Mouse (Mus musculus) midbrain, postnatal 0 days (tissue): ENCODE data around the gene Prorsd1. TPM values are rescaled to one million over a fixed set of nuclear protein-coding genes. Genes with fewer than 3 reads are reported as not detected.
A peak's percentile ranks its signal among the peaks of the same experiment; 100 is the strongest.

ENCODE experiments used
- ATAC-seq: fragments of 200-750 bp; cut with Nextera tagmentation; 2 replicates; pipeline ENCODE4 v1.8.0; 2017; ENCODE audit warnings: moderate number of reproducible peaks, mild to moderate bottlenecking, moderate TSS enrichment, moderate library complexity; ENCODE audit not compliant: low FRiP score
- DNase-seq: peaks from one replicate; pipeline ENCODE4 v3.0.0-alpha.2; 2015; ENCODE audit warnings: low spot score
- H3K27ac ChIP-seq: fragments of 300-500 bp; sonication (generic); 2 replicates; pipeline ENCODE4 v1.5.1; 2014; ENCODE audit warnings: low read depth, mild to moderate bottlenecking, low read length, mixed read lengths
- H3K27me3 ChIP-seq: fragments of 300-500 bp; sonication (generic); 2 replicates; pipeline ENCODE4 v1.6.1; 2014; ENCODE audit warnings: low read length, control low read depth, mixed read lengths; ENCODE audit not compliant: insufficient read depth
- H3K36me3 ChIP-seq: fragments of 300-500 bp; sonication (generic); 2 replicates; pipeline ENCODE4 v1.6.1; 2014; ENCODE audit warnings: low read length, control low read depth, mixed read lengths; ENCODE audit not compliant: insufficient read depth
- H3K4me1 ChIP-seq: fragments of 300-500 bp; sonication (generic); 2 replicates; pipeline ENCODE4 v1.6.1; 2014; ENCODE audit warnings: mild to moderate bottlenecking, control low read depth, antibody characterized with exemption, low read length, mixed read lengths; ENCODE audit not compliant: insufficient read depth
- H3K4me2 ChIP-seq: fragments of 300-500 bp; sonication (generic); 2 replicates; pipeline ENCODE4 v1.6.1; 2014; ENCODE audit warnings: low read depth, mild to moderate bottlenecking, low read length, mixed read lengths; ENCODE audit not compliant: poor library complexity, severe bottlenecking
- H3K4me3 ChIP-seq: fragments of 300-500 bp; sonication (generic); 2 replicates; pipeline ENCODE4 v1.5.1; 2014; ENCODE audit warnings: low read depth, mild to moderate bottlenecking, low read length, moderate library complexity
- H3K9ac ChIP-seq: fragments of 300-500 bp; sonication (generic); replicated peaks from 2 replicates; pipeline ENCODE4 v1.6.1; 2014; ENCODE audit warnings: mild to moderate bottlenecking, low read length, moderate library complexity, mixed read lengths; ENCODE audit not compliant: poor library complexity, severe bottlenecking
- H3K9me3 ChIP-seq: fragments of 300-500 bp; sonication (generic); 2 replicates; pipeline ENCODE4 v1.6.1; 2016; ENCODE audit warnings: low read length, control low read depth
- CTCF ChIP-seq: IDR thresholded peaks from 2 replicates; pipeline ENCODE4 v1.5.1; 2016; ENCODE audit warnings: antibody characterized with exemption, mild to moderate bottlenecking
- WGBS: fragments of 180-500 bp; shearing (Covaris S2); extraction: QIAGEN DNeasy Blood & Tissue Kit; methylation state at CpG from one replicate; pipeline ENCODE4 v1.1.7; 2014; 5-methylcytosine and 5-hydroxymethylcytosine counted together
- polyA plus RNA-seq: library from polyadenylated mRNA; unstranded; fragments of >200 nt; fragmentation: Nextera tagmentation; extraction: Ambion mirVana; gene quantifications from 2 replicates; pipeline ENCODE4 v1.2.1, GENCODE M21; 2015
- total RNA-seq: library from RNA; depleted of rRNA; stranded (reverse); fragments of >200 nt; gene quantifications from 2 replicates; pipeline ENCODE4 v1.2.3, GENCODE M21; 2014

Prorsd1 gene
- total and polyA plus RNA-seq, 2 experiments from 2014 or later: 1.2 to 7.8 TPM

DNA sequence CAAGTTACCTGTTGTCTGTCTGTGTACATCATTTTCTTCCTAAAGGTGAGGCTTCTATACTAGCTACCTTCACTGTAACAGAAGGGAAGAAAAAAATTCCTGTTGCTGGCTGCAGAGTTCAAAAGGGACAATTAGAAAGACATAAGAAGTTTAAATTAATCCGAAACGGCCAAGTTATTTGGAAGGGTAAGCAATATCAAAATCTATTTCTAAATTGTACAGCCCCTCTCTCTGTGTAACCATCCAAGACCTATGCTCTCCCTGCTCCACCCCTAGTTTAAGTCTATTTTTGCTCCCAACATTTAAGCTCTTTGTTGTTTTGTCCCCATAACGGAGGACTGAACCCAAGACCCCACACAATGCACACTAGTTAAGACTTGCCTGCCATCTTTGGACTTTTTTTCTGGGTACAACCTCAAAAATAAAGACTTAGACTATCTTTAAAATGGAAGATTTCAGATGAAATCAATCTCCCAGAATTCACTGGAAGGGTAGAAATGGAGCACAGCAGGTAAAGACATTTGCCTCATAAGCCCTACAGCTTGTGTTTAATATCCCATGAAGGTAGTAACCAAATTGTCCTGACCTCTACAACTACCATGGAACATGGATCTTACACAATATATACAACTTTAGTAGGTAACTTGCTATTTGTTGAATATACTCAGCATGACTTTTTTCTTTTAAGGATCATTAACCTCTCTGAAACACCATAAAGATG, 29.6 kb upstream of the Prorsd1 start:
- no peak for DNase-seq
- no peak overlapping the region for H3K4me2 ChIP-seq
- no peak overlapping the region for H3K4me3 ChIP-seq
- 92% methylated on average over 3 of the region's 3 CpGs for WGBS
- no peak overlapping the region for H3K27ac ChIP-seq
- peaks cover 17% of the 10 kb centered on the region; the same call in 1 of the 2 replicates for H3K36me3 ChIP-seq
- no peak for ATAC-seq
- H3K27me3 ChIP-seq: no peaks in the 10 kb centered on the region
- TF ChIP-seq CTCF: no peak
- H3K9ac ChIP-seq: no peak overlapping the region
- no peaks in the 10 kb centered on the region for H3K4me1 ChIP-seq
- no peaks in the 10 kb centered on the region for H3K9me3 ChIP-seq

GRCm38 (mm10) chr11:29538201-29538600, 23.4 kb upstream of the Prorsd1 start:
- no peak overlapping the region for H3K9ac ChIP-seq
- no peak for TF ChIP-seq CTCF
- 100% methylated on average over 1 of the region's 1 CpGs for WGBS
- H3K36me3 ChIP-seq: peaks cover 26% of the 10 kb centered on the region
- no peaks in the 10 kb centered on the region for H3K9me3 ChIP-seq
- DNase-seq (no peak), ATAC-seq (no peak)
- H3K4me2 ChIP-seq: no peak overlapping the region
- no peak overlapping the region for H3K4me3 ChIP-seq
- H3K27ac ChIP-seq: no peak overlapping the region
- no peaks in the 10 kb centered on the region for H3K4me1 ChIP-seq
- H3K27me3 ChIP-seq: no peaks in the 10 kb centered on the region

DNA sequence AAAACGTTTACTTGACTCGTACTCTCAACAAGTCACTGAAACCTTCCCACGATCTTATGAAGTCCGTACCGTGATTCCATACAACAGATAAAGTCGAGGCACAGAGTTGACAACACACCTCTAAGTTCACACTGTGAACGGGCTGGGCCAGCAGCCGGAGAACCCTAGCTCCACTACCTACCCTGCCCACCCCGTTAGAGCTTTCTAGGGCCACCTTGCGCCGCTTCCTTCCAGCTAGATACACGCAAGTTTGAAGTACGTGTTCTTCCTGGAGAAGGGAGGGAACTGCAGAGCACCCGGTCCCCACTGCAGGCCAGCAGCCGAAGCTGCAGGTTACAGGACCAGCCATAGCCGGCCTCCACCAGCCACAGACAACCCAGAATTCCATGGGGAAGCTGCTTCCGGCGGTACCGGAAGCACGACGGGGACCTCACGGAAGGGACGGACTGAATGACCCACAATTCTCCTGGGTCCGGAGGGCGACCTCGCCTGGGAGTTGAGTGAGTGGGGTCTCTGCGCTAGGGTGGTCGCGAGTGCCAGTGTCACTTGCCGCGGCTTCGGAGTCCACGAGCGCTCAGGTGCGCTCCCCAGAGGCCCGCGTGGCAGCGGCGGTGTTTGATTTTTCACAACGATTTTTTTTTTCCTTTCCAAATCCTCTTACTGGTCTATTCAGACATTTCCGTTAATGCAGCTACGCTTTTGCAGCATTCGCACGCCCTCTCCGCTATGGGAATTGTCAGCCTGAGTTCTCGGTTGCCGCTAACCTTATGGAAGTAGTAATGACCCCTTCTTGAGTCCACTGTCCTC, 11.4 kb upstream of the Prorsd1 start, which contains the start of gene Mtif2:
Gene Mtif2, plus strand, starts transcription at position 421 of the 807 bp plus-strand sequence.
- Histone ChIP-seq H3K27me3 (no peaks in the 10 kb centered on the region), H3K36me3 (no peaks in the 10 kb centered on the region), H3K4me1 (peaks cover 6% of the 10 kb centered on the region; the same call in 1 of the 2 replicates), H3K9me3 (no peaks in the 10 kb centered on the region), H3K4me3 (peak within 1 kb of the TSS; percentile 56), H3K4me2 (peak within 1 kb of the TSS; percentile 72), H3K9ac (peak within 1 kb of the TSS; percentile 87), H3K27ac (peak within 1 kb of the TSS; percentile 87)
- 3% methylated on average over 47 of the region's 47 CpGs for WGBS
- ATAC-seq (peak; percentile 97), DNase-seq (peak; percentile 92)
- peak; percentile 38 for TF ChIP-seq CTCF

GRCm38 (mm10) chr11:29514325-29514681, 530 bp downstream of the Prorsd1 start:
- no peaks in the 10 kb centered on the region for H3K27me3 ChIP-seq
- H3K4me1 ChIP-seq: no peaks in the 10 kb centered on the region
- ATAC-seq (no peak), DNase-seq (no peak)
- H3K4me2 ChIP-seq: peak overlapping the region; percentile 54
- TF ChIP-seq CTCF: no peak
- peak overlapping the region; percentile 57; the same call in 1 of the 2 replicates for H3K27ac ChIP-seq
- WGBS: 27% methylated on average over 10 of the region's 10 CpGs
- H3K4me3 ChIP-seq: peak overlapping the region; percentile 48
- peak overlapping the region; percentile 52; the same call in 1 of the 2 replicates for H3K9ac ChIP-seq
- no peaks in the 10 kb centered on the region for H3K9me3 ChIP-seq
- peaks cover 4% of the 10 kb centered on the region; the same call in 1 of the 2 replicates for H3K36me3 ChIP-seq

DNA sequence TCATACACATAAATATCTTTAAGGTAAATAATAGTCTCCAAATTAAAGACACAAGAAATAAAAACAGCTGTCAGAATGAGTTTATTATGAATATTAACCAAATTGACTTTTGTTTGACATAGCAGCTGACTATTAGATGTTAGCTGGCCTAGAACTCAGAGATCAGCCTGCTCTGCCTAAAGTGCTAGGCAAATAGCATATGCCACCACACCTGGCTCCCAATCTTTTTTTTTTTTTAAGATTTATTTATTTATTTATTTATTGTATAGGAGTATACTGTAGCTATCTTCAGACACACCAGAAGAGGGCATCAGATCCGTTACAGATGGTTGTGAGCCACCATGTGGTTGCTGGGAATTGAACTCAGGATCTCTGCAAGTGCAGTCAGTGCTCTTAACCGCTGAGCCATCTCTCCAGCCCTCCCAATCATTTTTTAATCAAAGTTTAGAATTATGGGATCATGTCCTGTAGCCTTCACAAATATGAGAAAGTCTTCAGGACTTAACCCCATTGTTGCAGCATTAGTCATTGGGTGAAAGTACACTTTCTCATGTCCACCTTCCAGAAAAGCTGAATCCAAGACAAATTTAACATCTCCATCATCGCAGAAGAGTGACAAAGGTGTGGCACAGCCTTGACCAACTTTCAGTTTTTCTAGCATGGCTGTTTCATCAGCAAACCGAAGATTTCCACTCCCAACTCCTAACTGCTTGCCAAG, 1.9 kb downstream of the Prorsd1 start:
- no peak overlapping the region for H3K9ac ChIP-seq
- ATAC-seq: no peak
- H3K4me3 ChIP-seq: no peak overlapping the region
- no peaks in the 10 kb centered on the region for H3K4me1 ChIP-seq
- DNase-seq: no peak
- 95% methylated on average over 4 of the region's 4 CpGs for WGBS
- no peaks in the 10 kb centered on the region for H3K9me3 ChIP-seq
- H3K4me2 ChIP-seq: no peak overlapping the region
- 0 out of 2 replicates have a peak, but pooled peaks have one; percentile 15 for TF ChIP-seq CTCF
- no peaks in the 10 kb centered on the region for H3K27me3 ChIP-seq
- H3K36me3 ChIP-seq: peaks cover 5% of the 10 kb centered on the region; the same call in 1 of the 2 replicates
- no peak overlapping the region for H3K27ac ChIP-seq
